Mouse (Mus musculus) brain, adult 2 months (tissue): ENCODE data around the gene A730071L15Rik.

Source experiments
- DNase-seq: peaks from one replicate; pipeline ENCODE4 v3.0.0; 2011; ENCODE audit warnings: low read depth, low spot score

A730071L15Rik gene

DNA sequence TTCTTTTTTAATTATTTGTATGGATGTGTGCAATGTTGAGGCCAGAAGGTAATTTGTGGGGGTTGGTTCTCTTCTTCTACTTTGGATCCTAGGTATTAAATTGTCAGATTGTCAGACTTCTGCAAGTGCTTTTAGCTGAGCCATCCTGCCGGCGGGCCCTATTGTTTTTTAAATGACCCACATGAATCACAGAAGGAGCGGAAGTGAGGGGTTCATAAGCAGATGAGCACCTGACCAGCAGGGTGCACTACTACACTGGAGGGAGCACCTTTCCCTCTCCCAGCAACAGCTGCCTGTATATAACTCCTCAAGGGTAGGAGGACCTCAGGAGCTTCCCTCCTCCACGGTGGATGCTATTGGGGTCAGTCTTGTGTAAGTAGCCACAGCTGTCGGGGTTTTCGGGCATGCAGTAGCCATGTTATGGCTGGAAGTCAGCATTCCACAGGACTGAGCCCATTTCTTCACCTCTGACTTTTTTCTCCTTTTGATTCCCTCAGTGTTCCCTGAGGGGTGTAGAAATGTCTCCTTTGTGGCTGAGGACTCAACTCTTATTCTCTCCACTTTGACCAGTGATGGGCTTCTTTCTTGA lies 18.9 kb upstream of the A730071L15Rik start:
- DNase-seq, result no peak

DNA sequence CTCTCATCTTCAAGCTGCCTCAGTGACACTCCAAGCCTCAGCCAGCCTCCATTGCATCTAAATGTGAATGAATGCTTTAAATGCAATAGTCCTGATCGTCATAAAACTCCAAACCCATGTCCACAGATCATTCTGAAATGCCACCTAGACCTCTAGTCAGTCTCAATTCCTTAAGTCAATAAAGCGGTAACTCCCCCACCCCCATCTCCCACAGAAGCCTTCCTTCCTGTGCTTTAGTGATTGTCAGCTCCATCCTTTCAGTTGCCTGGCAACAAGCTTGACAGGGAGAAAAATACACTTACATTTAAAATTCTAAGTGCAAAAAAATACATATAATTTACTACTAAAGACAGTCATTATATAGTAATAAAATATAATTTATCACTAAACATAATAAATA lies 16.6 kb upstream of the A730071L15Rik start:
- no peak for DNase-seq

DNA sequence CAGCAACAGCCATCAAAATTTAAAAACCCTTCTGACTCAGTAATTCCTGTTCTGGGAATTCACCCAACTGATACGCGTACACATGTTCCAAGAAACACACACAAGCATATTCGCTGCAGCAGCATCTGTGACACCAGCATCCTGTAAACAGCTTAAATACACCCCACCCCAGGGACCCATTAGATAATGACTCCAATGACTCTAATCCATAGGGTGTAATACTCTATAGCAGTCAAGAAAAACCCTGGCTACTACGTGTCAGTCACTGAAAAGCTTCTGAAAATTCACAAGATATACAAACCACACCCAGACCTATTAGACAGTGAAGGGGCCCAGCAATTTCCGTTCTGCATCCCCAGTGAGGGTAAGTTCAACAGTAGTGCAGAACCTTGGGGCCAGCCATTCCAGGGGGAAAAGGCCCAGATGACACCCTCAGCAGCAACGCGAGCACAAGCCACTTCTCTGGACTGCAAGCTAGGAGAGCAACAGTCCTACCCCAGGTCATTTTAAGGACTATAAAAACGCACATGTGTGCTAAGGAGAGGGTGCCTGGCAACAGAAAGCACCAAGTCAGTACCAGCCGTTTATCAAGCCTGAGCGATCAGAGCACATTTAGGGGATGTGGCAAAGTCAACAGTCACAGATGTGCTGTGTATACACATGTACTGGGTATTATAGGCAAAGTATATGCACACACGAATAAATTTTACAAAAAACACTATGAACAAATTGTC lies 15.5 kb upstream of the A730071L15Rik start:
- DNase-seq, result peak; percentile 46

DNA sequence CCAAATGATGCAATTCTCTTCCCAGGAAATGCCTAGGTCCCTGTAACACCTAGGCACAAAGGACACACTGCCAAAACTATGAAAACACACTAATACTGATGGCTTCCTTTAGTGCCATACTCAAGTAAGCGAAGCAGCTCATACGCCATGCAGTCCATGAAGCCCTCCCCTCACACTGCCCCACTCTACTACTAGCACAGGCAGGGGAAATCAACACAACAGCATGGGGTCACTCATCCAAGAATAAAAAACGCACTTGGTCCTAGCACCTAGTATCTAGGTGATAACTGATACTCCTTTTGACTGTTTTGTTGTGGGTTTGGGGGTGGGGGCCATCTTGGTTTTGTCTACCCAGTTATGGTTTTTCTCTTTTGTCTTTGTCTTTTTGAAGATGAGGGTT lies 12.4 kb upstream of the A730071L15Rik start:
- DNase-seq, result no peak

DNA sequence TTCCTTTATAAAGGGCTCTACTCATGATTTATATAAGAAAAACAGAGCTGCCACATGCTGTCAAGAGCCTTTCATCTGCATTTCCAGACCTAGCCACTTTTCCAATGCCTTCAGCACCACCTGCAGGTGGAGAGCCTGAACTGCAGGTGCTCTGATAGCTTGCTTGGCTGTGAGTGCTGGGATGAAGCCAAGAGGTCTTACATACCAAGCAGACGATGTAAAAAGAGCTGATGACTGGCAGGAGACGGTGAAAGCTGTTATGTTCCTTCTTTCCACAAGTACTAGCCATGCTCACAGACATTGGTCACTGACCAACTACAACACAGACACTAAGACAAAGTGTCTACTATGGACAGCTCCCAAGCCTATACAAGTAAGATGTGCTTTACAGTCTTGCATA lies 12.0 kb upstream of the A730071L15Rik start:
- peak; percentile 98 for DNase-seq

DNA sequence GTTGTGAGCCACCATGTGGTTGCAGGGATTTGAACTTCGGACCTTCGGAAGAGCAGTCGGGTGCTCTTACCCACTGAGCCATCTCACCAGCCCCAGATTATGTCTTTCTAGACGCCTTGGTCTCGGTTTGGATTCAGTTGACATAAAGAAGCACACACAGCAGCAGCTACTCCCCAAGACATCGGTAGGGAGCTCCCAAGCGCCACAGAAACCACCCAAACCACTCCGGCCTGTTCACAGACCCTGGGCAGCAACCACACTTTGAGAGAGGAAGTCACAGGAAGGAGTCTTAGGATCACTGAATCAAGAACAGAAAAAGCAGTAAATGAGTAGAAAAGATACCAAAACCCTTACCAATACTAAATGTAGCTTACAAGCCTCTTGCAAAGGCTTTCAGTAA lies 3.0 kb upstream of the A730071L15Rik start:
- no peak for DNase-seq

DNA sequence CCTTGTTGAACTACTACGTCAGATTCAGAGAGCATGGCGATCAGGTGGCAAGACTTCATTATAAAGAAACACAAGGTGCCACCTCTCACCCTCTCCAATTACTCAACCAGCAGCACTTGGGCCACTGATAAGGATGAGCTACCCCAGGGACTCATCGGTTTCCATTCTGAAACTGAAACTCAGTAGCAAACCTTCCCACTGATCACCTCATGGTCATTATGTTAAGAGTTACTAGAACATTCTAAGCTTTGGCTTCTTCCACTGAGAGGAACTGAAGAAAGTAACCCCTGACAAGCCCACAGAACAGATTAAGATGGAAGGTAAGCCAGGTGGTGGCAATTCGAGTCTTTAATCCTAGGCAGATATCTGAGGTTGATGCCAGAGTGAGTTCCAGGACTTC lies 1.4 kb upstream of the A730071L15Rik start:
- DNase-seq, result no peak

DNA sequence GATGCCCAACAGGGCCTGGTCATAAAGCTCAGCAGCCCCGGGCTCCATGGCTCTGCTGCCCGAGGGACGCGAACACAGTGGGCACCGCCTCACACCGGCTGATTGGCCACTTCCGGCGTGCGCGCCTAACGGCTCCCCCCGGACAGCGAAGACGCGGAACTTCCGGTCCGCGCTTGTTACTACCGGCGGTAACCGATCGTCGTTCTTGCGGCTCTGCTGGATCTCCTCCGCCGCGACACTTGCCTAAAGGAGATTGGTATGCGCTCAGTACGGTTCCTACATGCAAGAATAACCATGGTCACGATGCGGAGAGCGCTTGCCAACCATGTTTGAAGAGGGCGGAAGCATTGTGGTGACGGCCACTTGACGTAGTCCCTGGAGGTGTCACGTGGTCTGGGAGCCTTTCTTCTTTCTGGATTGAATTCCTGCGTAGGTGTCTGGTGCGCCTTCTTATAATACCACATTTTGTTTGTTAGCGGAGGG lies 299 bp downstream of the A730071L15Rik start, which contains the start of gene Nudcd3:
Gene Nudcd3 (minus strand): TSS at position 329 of the 483 bp plus-strand sequence.
- peak; percentile 98 for DNase-seq

DNA sequence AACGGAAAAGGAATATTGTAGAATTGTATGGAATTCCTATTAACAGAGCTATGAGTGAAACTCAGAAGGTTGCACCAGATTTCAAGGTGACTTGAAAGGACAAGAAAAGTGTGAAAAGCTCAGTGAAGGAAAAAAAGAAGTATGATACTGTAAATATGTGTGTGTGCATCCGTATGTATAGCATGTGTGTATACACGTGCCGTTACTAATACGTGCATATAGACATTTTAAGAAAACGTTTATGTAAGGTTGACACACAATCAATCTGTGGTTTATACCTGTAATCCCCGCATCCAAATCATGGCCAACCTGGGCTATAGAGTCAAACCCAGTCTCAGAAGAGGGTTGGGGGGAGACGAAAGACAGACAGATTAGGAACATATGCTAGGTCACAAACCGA lies 741 bp downstream of the A730071L15Rik start:
- DNase-seq, result no peak

DNA sequence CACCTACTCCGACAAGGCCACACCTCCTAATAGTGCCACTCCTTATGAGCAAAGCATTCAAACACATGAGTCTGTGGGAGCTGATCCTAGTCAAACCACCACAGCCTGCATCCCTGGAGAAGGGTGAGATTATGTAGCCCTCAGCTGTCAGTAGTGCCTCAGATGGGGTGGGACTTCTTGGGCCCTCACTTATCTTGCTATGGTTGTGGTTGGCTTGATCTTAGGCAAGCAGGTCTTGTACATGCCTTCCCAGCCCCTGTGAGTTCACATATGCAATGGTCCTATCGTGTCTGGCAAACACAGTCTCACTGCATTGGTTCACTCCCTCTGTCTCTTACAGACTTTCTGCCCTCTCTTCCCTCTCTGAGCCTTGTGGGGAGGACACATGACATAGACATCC lies 7.3 kb downstream of the A730071L15Rik start:
- no peak for DNase-seq

DNA sequence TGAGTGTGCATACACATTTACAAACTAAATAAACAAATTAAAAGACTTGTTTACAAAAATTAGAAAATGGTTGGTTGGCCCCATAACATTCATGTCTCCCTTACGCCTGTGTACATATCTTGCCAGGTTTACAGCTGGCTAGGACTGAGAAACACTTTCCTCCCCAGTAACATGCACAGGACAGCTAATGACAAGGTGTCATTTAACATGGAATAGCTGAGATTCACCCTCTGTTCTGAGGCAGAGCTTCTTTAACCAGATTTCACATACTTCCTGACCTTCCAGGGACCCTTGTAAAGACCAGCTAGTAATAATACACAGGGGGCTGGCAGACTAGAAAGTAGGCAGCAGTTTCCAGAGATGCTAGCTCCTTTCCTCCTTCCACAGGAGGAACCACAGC lies 8.3 kb downstream of the A730071L15Rik start:
- no peak for DNase-seq

DNA sequence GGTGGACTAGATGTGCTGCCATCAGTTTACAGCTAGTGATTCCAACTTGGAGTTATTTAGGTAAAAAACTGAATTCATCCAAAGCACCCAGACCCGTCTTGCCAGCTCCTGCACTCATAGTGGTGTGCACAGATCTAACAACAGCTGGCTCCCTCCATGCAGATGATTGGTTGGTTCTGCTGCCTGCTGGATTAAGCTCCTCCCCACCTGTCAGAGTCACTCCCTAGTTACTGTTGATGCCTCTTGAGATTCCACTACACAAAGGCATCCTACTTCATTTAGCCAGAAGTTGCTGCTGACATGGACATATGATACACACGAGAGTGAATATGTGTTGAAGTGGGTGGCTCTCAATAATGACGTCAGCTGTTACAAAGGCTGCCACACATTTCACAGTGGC lies 17.0 kb downstream of the A730071L15Rik start:
- no peak for DNase-seq

DNA sequence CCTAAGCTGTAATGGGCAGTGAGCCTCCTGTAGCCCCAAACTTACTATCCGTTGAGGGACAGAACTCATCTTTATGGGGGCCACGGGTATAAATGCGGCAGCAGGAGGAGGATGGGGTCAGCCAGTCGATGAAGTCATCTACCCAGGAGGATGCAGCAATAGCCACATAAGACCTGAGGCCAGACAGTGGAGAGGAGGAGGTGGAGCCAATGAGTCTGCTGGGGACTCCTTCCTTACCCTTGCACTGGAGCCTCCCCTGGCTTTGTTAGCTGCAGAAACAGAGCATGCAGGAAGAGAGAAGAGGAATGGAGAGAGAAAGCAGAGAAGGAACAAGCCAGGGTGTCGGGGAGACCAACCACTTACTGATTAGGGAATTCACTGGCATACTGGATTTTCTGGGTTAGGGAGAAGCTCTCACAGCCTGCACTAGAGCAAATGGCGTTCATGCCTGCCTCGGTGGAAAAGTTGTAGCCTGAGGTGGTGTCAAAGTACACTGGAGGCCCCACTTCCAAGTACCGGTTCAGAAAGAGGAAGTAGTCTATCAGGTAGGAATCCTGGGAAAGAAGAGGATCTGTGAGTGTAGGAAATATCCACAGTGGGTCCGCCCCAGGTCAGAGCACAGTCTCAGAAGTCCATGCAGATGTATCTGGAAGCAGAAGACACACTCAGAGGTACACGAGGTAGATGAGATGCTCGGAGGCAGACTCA lies 18.5 kb downstream of the A730071L15Rik start:
- no peak for DNase-seq

DNA sequence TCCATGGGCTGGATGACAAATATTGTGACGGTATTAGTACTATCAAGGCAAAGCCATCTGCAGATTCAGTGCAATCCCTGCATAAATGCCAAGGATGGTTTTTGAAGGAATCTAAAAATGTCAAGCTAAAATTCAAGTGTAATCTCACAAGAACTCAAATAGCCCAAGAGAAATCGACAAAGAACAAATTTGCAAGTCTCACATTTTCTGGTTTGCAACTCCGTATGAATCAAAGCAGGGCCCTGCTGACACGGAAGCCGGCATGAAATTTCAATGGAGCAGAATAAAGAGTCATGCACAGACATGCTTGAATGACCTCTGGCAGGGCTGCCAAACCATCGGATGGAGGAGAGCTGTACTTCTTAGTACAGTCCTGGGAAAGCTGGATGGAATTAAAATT lies 20.1 kb downstream of the A730071L15Rik start:
- DNase-seq, result peak; percentile 43

DNA sequence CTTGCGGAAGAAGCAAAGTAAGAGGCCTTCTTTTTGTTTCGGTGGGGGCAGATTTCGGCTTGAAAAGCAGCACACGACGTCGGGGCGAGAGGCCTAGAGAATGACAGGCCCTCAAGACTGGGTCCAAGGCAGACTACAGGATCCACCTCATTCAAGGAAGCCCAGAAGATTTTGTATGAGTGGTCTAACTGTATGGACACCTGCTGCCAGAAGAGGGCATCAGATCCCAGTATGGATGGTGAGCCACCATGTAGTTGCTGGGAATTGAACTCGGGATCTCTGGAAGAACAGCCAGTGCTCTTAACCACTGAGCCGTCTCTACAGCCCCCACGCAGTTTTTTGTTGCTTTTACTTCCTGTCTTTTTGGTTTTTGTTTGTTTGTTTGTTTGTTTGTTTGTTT lies 22.4 kb downstream of the A730071L15Rik start:
- no peak for DNase-seq

DNA sequence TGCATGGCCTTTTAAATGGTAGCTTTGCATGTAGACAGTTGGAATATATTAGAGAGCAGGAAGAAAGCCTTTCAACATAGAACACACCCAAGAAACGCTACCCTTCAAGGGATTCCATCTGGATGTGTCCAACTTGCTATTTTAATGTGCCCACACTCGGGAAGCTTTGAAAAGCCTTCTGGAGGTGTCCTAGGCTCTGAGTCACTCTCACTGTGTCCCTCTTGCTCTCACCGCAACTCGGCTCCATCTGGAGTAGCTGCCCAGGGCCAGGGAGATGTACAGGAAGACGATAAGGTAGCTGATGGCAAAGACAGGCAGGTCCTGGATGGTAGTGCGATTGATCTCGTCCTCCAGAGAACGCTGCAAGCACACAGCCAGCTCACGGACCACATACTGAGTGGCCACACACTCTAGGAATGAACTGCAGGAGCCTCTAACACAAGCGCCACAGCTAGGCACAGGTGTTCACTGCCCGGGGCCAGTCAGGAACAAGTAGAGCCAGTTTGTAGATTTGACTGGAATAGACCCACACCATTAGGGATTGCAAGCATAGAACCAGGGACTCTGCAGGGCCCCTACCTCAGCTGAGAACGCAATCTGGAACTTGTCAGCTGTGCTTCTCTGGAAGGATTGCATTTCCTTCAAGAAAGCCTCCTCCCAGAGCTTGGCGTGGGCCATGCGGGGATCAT lies 24.9 kb downstream of the A730071L15Rik start:
- peak; percentile 83 for DNase-seq

DNA sequence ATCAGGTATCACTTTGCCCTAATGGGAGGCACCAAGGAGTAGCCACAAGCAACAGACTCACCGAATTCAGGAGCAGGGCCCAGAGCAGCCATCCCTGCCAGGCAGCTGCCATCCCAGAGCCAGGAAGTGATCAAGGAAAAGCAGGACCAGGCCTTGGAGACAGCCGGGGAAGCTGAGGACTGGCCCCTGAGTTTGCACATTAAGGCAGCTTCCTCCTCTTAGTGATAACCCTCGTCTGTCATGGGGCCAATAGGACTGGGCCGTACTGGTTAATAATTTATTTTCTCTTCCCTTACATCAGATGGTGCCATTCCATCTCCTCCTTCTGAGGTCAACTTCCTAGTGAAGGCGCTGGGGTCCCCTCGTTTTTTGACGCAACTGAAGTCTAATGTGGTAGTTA lies 30.2 kb downstream of the A730071L15Rik start, which contains the start of gene Npc1l1:
Gene Npc1l1 (minus strand): TSS at position 132 of the 400 bp plus-strand sequence.
- no peak for DNase-seq

DNA sequence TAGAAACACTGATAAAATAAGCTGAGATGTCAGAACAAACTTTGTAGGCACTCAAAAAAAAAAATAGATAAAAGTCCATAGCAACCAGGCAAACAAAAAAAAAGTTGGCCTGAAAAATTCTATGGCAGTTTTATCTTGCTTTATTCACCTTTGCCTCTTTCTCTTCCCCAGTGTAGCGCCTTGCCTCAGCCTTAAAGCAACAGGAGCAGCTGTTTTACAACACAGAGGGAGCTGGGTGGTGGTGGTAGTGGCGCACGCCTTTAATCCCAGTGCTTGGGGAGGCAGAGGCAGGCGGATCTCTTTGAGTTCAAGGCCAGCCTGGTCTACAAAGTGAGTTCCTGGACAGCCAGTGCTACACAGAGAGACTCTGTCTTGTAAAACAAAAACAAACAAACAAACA lies 33.2 kb downstream of the A730071L15Rik start:
- no peak for DNase-seq

DNA sequence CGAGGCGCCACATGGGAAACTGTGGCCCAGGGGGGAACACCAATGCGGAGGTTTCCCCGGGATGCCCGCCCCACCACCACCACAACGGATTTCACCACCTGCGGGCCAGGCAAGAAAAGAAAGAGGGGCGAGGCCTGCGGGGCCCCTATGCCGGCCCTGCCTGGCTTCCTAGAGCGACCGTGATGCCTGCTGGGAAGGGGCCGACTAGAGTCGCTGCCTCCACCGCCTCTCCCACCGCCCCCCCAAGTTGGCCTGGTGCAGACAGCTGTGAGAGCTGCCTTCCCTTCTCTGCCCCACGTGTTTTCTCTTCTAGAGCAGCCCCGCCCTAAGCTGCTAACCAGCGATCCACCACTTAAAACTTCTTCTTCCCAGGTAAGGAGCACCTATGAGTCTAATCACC lies 44.9 kb downstream of the A730071L15Rik start:
- no peak for DNase-seq
